8 mouse cellular contexts compared by ENCODE assay signal in the genomic region with DNA sequence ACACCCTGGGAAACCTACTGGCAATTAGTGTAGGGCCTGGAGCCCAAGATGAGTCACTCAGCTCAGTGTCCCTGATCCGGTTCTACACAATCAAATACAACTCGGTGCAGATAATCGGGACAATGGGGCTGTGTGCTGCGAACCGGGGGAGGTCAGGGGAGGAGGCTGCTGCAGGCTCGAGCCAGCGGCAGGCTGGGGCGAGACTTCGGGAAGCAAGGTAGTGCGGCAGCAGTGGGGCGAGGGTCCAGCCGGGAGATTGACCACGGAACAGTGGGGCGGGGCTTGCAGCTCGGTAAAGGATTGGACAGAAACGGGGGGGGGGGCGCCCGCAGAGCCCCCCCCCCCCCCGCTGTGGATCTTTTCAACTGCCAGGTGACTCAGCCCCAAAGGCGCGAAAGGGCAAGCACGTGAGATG. TPM values are rescaled to one million over a fixed set of nuclear protein-coding genes. Genes with fewer than 3 reads are reported as not detected.
DNase-seq lines count a peak whose midpoint lies in the region; ATAC-seq lines count a peak whose summit lies in the region.

No protein-coding gene starts in this region.

- H3K36me3 ChIP-seq in heart, embryonic 14.5 days (ENCODE audit: control insufficient read depth, insufficient read depth, low read length), result peaks cover 18% of the 10 kb centered on the region
- H3K36me3 ChIP-seq in forebrain, embryonic 12.5 days (replicated peaks), result peaks cover 48% of the 10 kb centered on the region
- peaks cover 20% of the 10 kb centered on the region; the same call in 1 of the 2 replicates for H3K36me3 ChIP-seq in kidney, embryonic 14.5 days (ENCODE audit: control insufficient read depth, insufficient read depth, low read length)
- H3K36me3 ChIP-seq in macrophage (ENCODE audit: inconsistent target), result peaks cover 39% of the 10 kb centered on the region

- H3K4me3 ChIP-seq in heart, embryonic 14.5 days (ENCODE audit: control insufficient read depth in 1 of 2, insufficient read depth in 1 of 2, low read depth in 1 of 2, low read length in 2 of 2), result peak overlapping the region; percentile 49 to 61
- peak overlapping the region; percentile 58 for H3K4me3 ChIP-seq in forebrain, embryonic 12.5 days (replicated peaks)
- H3K4me3 ChIP-seq in kidney, embryonic 14.5 days (ENCODE audit: low read length), result peak overlapping the region; percentile 64
- H3K4me3 ChIP-seq in macrophage (ENCODE audit: inconsistent target), result peak overlapping the region; percentile 12; the same call in 1 of the 2 replicates

- WGBS in heart, embryonic 14.5 days, result under 1% methylated on average over 15 of the region's 22 CpGs
- under 1% methylated on average over 14 of the region's 22 CpGs for WGBS in forebrain, embryonic 12.5 days
- 2% methylated on average over 16 of the region's 22 CpGs for WGBS in kidney, embryonic 14.5 days
- WGBS in macrophage (ENCODE audit: missing documents), result 2% methylated on average over 10 of the region's 22 CpGs

- intact Hi-C loops in heart, postnatal 25 days (cut with DNase I), result no loop called here

- no peak for DNase-seq in heart, postnatal 25 days (ENCODE audit: low spot score)
- peak; percentile 73 for DNase-seq in R1 (ENCODE audit: low read depth, low spot score)
- peak; percentile 86 for DNase-seq in testis, postnatal 10 days (ENCODE audit: low spot score)
- DNase-seq in right cerebral cortex, postnatal 36 days (ENCODE audit: low spot score in 2 of 2), result no peak

- H3K27me3 ChIP-seq in heart, embryonic 14.5 days (ENCODE audit: control insufficient read depth, insufficient read depth, low read length), result no peaks in the 10 kb centered on the region
- 0 out of 2 replicates have a peak, but pooled peaks cover 5% of the 10 kb centered on the region for H3K27me3 ChIP-seq in forebrain, embryonic 12.5 days
- H3K27me3 ChIP-seq in kidney, embryonic 14.5 days (ENCODE audit: control insufficient read depth, insufficient read depth, low read length), result no peaks in the 10 kb centered on the region

- ATAC-seq in heart, embryonic 14.5 days (ENCODE audit: insufficient number of reproducible peaks, insufficient read depth, low FRiP score, low read depth), result peak; percentile 60
- peak; percentile 73 for ATAC-seq in forebrain, embryonic 12.5 days (ENCODE audit: low FRiP score)
- peak; percentile 63 for ATAC-seq in kidney, embryonic 14.5 days (ENCODE audit: low FRiP score, low TSS enrichment)

- peaks cover 3% of the 10 kb centered on the region in 2 experiments; a peak in 1 of 4 replicates for H3K4me1 ChIP-seq in heart, embryonic 14.5 days (ENCODE audit: control insufficient read depth in 2 of 2, insufficient read depth in 2 of 2, low read length in 2 of 2)
- H3K4me1 ChIP-seq in forebrain, embryonic 12.5 days, result peaks cover 34% of the 10 kb centered on the region
- H3K4me1 ChIP-seq in kidney, embryonic 14.5 days (ENCODE audit: control insufficient read depth, insufficient read depth, low read length), result peaks cover 16% of the 10 kb centered on the region

- no peaks in the 10 kb centered on the region for H3K79me2 ChIP-seq in macrophage (ENCODE audit: inconsistent target)

- peak overlapping the region; percentile 87 for H3K4me2 ChIP-seq in heart, embryonic 14.5 days (ENCODE audit: low read length)
- peak overlapping the region; percentile 78 for H3K4me2 ChIP-seq in forebrain, embryonic 12.5 days
- H3K4me2 ChIP-seq in kidney, embryonic 14.5 days (replicated peaks; ENCODE audit: low read depth, low read length), result peak overlapping the region; percentile 81

- peak overlapping the region; percentile 74 for H3K9ac ChIP-seq in heart, embryonic 14.5 days (ENCODE audit: low read length)
- H3K9ac ChIP-seq in forebrain, embryonic 12.5 days, result peak overlapping the region; percentile 72
- peak overlapping the region; percentile 69 for H3K9ac ChIP-seq in kidney, embryonic 14.5 days (ENCODE audit: low read depth, low read length)

- no peak overlapping the region for H3K27ac ChIP-seq in heart, embryonic 14.5 days (replicated peaks in 1 of 2; ENCODE audit: control insufficient read depth in 1 of 2, insufficient read depth in 1 of 2, low read depth in 2 of 2, low read length in 2 of 2)
- peak overlapping the region; percentile 79; the same call in 1 of the 2 replicates for H3K27ac ChIP-seq in forebrain, embryonic 12.5 days
- peak overlapping the region; percentile 55 for H3K27ac ChIP-seq in kidney, embryonic 14.5 days (ENCODE audit: low read depth, low read length)
- no peak overlapping the region for H3K27ac ChIP-seq in macrophage

- no peaks in the 10 kb centered on the region for H3K9me3 ChIP-seq in heart, embryonic 14.5 days (ENCODE audit: control insufficient read depth, low read length)
- no peaks in the 10 kb centered on the region for H3K9me3 ChIP-seq in forebrain, embryonic 12.5 days
- H3K9me3 ChIP-seq in kidney, embryonic 14.5 days (ENCODE audit: control insufficient read depth, low read length), result no peaks in the 10 kb centered on the region

RNA-seq across cellular contexts. Expression of a gene that starts 0.3 kb away (rescaled TPM):
- 0.19 and 0.24 TPM in 2 replicates for polyA plus RNA-seq in heart, embryonic 14.5 days (2014; fragmentation: Nextera tagmentation; extraction: Ambion mirVana)
- total RNA-seq in heart, postnatal 25 days (2021), result under 1 TPM; 0.26 to 0.34 TPM
- 0.83 and 1.1 TPM in 2 replicates for polyA plus RNA-seq in forebrain, embryonic 12.5 days (2016; fragmentation: Nextera tagmentation; extraction: Ambion mirVana)
- 1.6 and 1.7 TPM in 2 replicates for polyA plus RNA-seq in kidney, embryonic 14.5 days (2014; fragmentation: Nextera tagmentation; extraction: Ambion mirVana)
- total RNA-seq in macrophage (2018; cell fraction: chromatin; rRNA removed), result 1 to 10 TPM; 1.2 to 6.2 (median 4.3) TPM
- under 1 TPM; 0.08 to 0.55 (median 0.28) TPM for total RNA-seq in macrophage (2018; cell fraction: cytosol; rRNA removed)
- total RNA-seq in macrophage (2018; cell fraction: nucleus; rRNA removed), result 1 to 10 TPM; 1.8 to 8.1 (median 3.6) TPM
- 0.36 to 0.38 TPM (median 0.37 TPM) in 3 replicates for polyA plus RNA-seq in macrophage (2018)

RNA-seq across cellular contexts. Expression of a gene that starts 10.3 kb away (rescaled TPM):
- polyA plus RNA-seq in heart, embryonic 14.5 days (2014; fragmentation: Nextera tagmentation; extraction: Ambion mirVana), result 3.2 and 5.0 TPM in 2 replicates
- under 1 TPM in 1 of 2 experiments, not detected in 1; 0.39 TPM for total RNA-seq in heart, postnatal 25 days (2021)
- polyA plus RNA-seq in forebrain, embryonic 12.5 days (2016; fragmentation: Nextera tagmentation; extraction: Ambion mirVana), result 51.2 and 54.0 TPM in 2 replicates
- polyA plus RNA-seq in kidney, embryonic 14.5 days (2014; fragmentation: Nextera tagmentation; extraction: Ambion mirVana), result 9.6 and 9.7 TPM in 2 replicates
- 1 to 10 TPM in 16 of 26 experiments, under 1 TPM in 2, not detected in 8; 0.69 to 6.5 (median 1.9) TPM for total RNA-seq in macrophage (2018; cell fraction: chromatin; rRNA removed)
- 1 to 10 TPM in 2 of 26 experiments, under 1 TPM in 21, not detected in 3; 0.16 to 1.2 (median 0.27) TPM for total RNA-seq in macrophage (2018; cell fraction: cytosol; rRNA removed)
- total RNA-seq in macrophage (2018; cell fraction: nucleus; rRNA removed), result 1 to 10 TPM in 15 of 26 experiments, under 1 TPM in 4, not detected in 7; 0.72 to 3.5 (median 1.8) TPM
- 0.34 TPM in 1 of 3 replicates, not detected in the others for polyA plus RNA-seq in macrophage (2018)

RNA-seq across cellular contexts. Expression of a gene that starts 13.5 kb away (rescaled TPM):
- polyA plus RNA-seq in heart, embryonic 14.5 days (2014; fragmentation: Nextera tagmentation; extraction: Ambion mirVana), result 6.2 and 7.3 TPM in 2 replicates
- total RNA-seq in heart, postnatal 25 days (2021), result 1 to 10 TPM; 4.9 to 5.5 TPM
- 17.2 and 17.3 TPM in 2 replicates for polyA plus RNA-seq in forebrain, embryonic 12.5 days (2016; fragmentation: Nextera tagmentation; extraction: Ambion mirVana)
- polyA plus RNA-seq in kidney, embryonic 14.5 days (2014; fragmentation: Nextera tagmentation; extraction: Ambion mirVana), result 8.1 and 8.2 TPM in 2 replicates
- 100 to 1,000 TPM; 198 to 509 (median 387) TPM for total RNA-seq in macrophage (2018; cell fraction: chromatin; rRNA removed)
- total RNA-seq in macrophage (2018; cell fraction: cytosol; rRNA removed), result 10 to 100 TPM; 44.6 to 85.6 (median 59.1) TPM
- 100 to 1,000 TPM; 117 to 298 (median 210) TPM for total RNA-seq in macrophage (2018; cell fraction: nucleus; rRNA removed)
- polyA plus RNA-seq in macrophage (2018), result 53.5 to 77.1 TPM (median 60.5 TPM) in 3 replicates

RNA-seq across cellular contexts. Expression of a gene that starts 31.0 kb away (rescaled TPM):
- 17.3 and 18.7 TPM in 2 replicates for polyA plus RNA-seq in heart, embryonic 14.5 days (2014; fragmentation: Nextera tagmentation; extraction: Ambion mirVana)
- 10 to 100 TPM; 15.5 to 19.4 TPM for total RNA-seq in heart, postnatal 25 days (2021)
- polyA plus RNA-seq in forebrain, embryonic 12.5 days (2016; fragmentation: Nextera tagmentation; extraction: Ambion mirVana), result 42.3 and 43.1 TPM in 2 replicates
- polyA plus RNA-seq in kidney, embryonic 14.5 days (2014; fragmentation: Nextera tagmentation; extraction: Ambion mirVana), result 26.2 and 35.8 TPM in 2 replicates
- total RNA-seq in macrophage (2018; cell fraction: chromatin; rRNA removed), result 10 to 100 TPM; 19.0 to 65.8 (median 42.5) TPM
- 10 to 100 TPM in 5 of 26 experiments, 1 to 10 TPM in 21; 4.1 to 14.2 (median 7.3) TPM for total RNA-seq in macrophage (2018; cell fraction: cytosol; rRNA removed)
- total RNA-seq in macrophage (2018; cell fraction: nucleus; rRNA removed), result 10 to 100 TPM; 18.3 to 69.8 (median 32.9) TPM
- polyA plus RNA-seq in macrophage (2018), result 10.1 to 11.2 TPM (median 10.2 TPM) in 3 replicates

RNA-seq across cellular contexts. Expression of a gene that starts 31.0 kb away (rescaled TPM):
- polyA plus RNA-seq in heart, embryonic 14.5 days (2014; fragmentation: Nextera tagmentation; extraction: Ambion mirVana), result 25.0 and 27.2 TPM in 2 replicates
- total RNA-seq in heart, postnatal 25 days (2021), result 10 to 100 TPM; 15.0 to 15.1 TPM
- 53.5 and 55.3 TPM in 2 replicates for polyA plus RNA-seq in forebrain, embryonic 12.5 days (2016; fragmentation: Nextera tagmentation; extraction: Ambion mirVana)
- polyA plus RNA-seq in kidney, embryonic 14.5 days (2014; fragmentation: Nextera tagmentation; extraction: Ambion mirVana), result 38.5 and 53.4 TPM in 2 replicates
- total RNA-seq in macrophage (2018; cell fraction: chromatin; rRNA removed), result 100 to 1,000 TPM in 12 of 26 experiments, 10 to 100 TPM in 14; 32.3 to 154 (median 98.5) TPM
- 10 to 100 TPM; 17.5 to 59.6 (median 33.2) TPM for total RNA-seq in macrophage (2018; cell fraction: cytosol; rRNA removed)
- total RNA-seq in macrophage (2018; cell fraction: nucleus; rRNA removed), result 100 to 1,000 TPM in 6 of 26 experiments, 10 to 100 TPM in 20; 34.5 to 121 (median 73.9) TPM
- polyA plus RNA-seq in macrophage (2018), result 22.5 to 33.4 TPM (median 32.7 TPM) in 3 replicates

Comparison
In these comparisons a context has a peak if more than half of its experiments do, and no peak if none do; other contexts are left out.
1. H3K27ac ChIP-seq: peak in forebrain, embryonic 12.5 days (single experiment) and kidney, embryonic 14.5 days (single experiment); none in heart, embryonic 14.5 days (0 of 2) and macrophage (single experiment).
2. H3K4me3 ChIP-seq: peak in every context shown above with its lines; median percentile 64 in kidney, embryonic 14.5 days; 58 in forebrain, embryonic 12.5 days; 55 in heart, embryonic 14.5 days; 12 in macrophage.
3. DNase-seq: peak in R1 (single experiment) and testis, postnatal 10 days (single experiment); none in heart, postnatal 25 days (single experiment) and right cerebral cortex, postnatal 36 days (0 of 2).
4. Peak in every context shown above with its lines, with median percentiles within 50 percentile points of each other: ATAC-seq, H3K4me2 ChIP-seq and H3K9ac ChIP-seq.